Mouse (Mus musculus): ENCODE data around the gene B9d1.

The B9d1 gene

GRCm38 (mm10) chr11:61540642-61541041 lies 35.7 kb downstream of the B9d1 start:
- DNase-seq (ENCODE audit: low read depth, low spot score) = no peak

- DNase-seq (ENCODE audit: low read depth, low spot score) = no peak
Observed at GRCm38 (mm10) chr11:61541106-61541505, 36.2 kb downstream of the B9d1 start.

GRCm38 (mm10) chr11:61545586-61545985 lies 40.6 kb downstream of the B9d1 start:
- DNase-seq (ENCODE audit: low read depth, low spot score) = no peak

- no peak for DNase-seq (ENCODE audit: low read depth, low spot score)
Observed at GRCm38 (mm10) chr11:61546452-61546851, 41.5 kb downstream of the B9d1 start.

- DNase-seq (ENCODE audit: low read depth, low spot score) = no peak
Observed at GRCm38 (mm10) chr11:61547710-61548109, 42.8 kb downstream of the B9d1 start.

- DNase-seq (ENCODE audit: low read depth, low spot score) = no peak
Observed at GRCm38 (mm10) chr11:61550631-61551030, 45.7 kb downstream of the B9d1 start.

GRCm38 (mm10) chr11:61553015-61553754 lies 48.2 kb downstream of the B9d1 start:
- DNase-seq (ENCODE audit: low read depth, low spot score) = no peak

GRCm38 (mm10) chr11:61559572-61559971 lies 54.6 kb downstream of the B9d1 start:
- DNase-seq (ENCODE audit: low read depth, low spot score) = no peak

GRCm38 (mm10) chr11:61562421-61562820 lies 57.5 kb downstream of the B9d1 start:
- no peak for DNase-seq (ENCODE audit: low read depth, low spot score)

Measured in brain, embryonic 18.5 days (tissue).